Mouse (Mus musculus) midbrain, embryonic 11.5 days (tissue): ENCODE data around the gene Rai14. TPM values are rescaled to one million over a fixed set of nuclear protein-coding genes. Genes with fewer than 3 reads are reported as not detected.

Experiments
- ATAC-seq: fragments of 200-750 bp; cut with Nextera tagmentation; 2 replicates; pipeline ENCODE4 v1.8.0; 2017; ENCODE audit warnings: moderate TSS enrichment, moderate library complexity; ENCODE audit not compliant: low FRiP score
- DNase-seq: peaks from one replicate; pipeline ENCODE4 v3.0.0; 2015; ENCODE audit warnings: low spot score; ENCODE audit errors: missing footprints
- H3K27ac ChIP-seq: fragments of 300-500 bp; sonication (generic); 2 replicates; pipeline ENCODE4 v1.5.1; 2014; ENCODE audit warnings: low read depth, low read length
- H3K27me3 ChIP-seq: fragments of 300-500 bp; sonication (generic); 2 replicates; pipeline ENCODE4 v1.6.1; 2014; ENCODE audit warnings: mild to moderate bottlenecking, low read length, moderate library complexity, mixed read lengths; ENCODE audit not compliant: control insufficient read depth, insufficient read depth
- H3K36me3 ChIP-seq: fragments of 300-500 bp; sonication (generic); 2 replicates; pipeline ENCODE4 v1.6.1; 2014; ENCODE audit warnings: mild to moderate bottlenecking, low read length, moderate library complexity, mixed read lengths; ENCODE audit not compliant: control insufficient read depth, insufficient read depth
- H3K4me1 ChIP-seq: fragments of 300-500 bp; sonication (generic); 2 replicates; pipeline ENCODE4 v1.6.1; 2014; ENCODE audit warnings: low read length; ENCODE audit not compliant: control insufficient read depth, insufficient read depth
- H3K4me2 ChIP-seq: fragments of 300-500 bp; sonication (generic); 2 replicates; pipeline ENCODE4 v1.6.1; 2014; ENCODE audit warnings: mild to moderate bottlenecking, moderate library complexity
- H3K4me3 ChIP-seq: fragments of 300-500 bp; sonication (generic); 2 replicates; pipeline ENCODE4 v1.5.1; 2014; ENCODE audit warnings: low read depth, low read length
- H3K9ac ChIP-seq: fragments of 300-500 bp; sonication (generic); 2 replicates; pipeline ENCODE4 v1.6.1; 2014; ENCODE audit warnings: low read length
- H3K9me3 ChIP-seq: fragments of 300-500 bp; sonication (generic); 2 replicates; pipeline ENCODE4 v1.6.1; 2016; ENCODE audit warnings: low read length; ENCODE audit not compliant: control insufficient read depth
- WGBS: fragments of 180-500 bp; shearing (Covaris S2); extraction: QIAGEN DNeasy Blood & Tissue Kit; methylation state at CpG from one replicate; pipeline ENCODE4 v1.1.7; 2014; 5-methylcytosine and 5-hydroxymethylcytosine counted together
- polyA plus RNA-seq: library from polyadenylated mRNA; unstranded; fragments of >200 nt; fragmentation: Nextera tagmentation; extraction: Ambion mirVana; gene quantifications from 2 replicates; pipeline ENCODE4 v1.2.1, GENCODE M21; 2014

Rai14 gene
- polyA plus RNA-seq, 1 experiment from 2014 or later, result 74.7 TPM

DNA sequence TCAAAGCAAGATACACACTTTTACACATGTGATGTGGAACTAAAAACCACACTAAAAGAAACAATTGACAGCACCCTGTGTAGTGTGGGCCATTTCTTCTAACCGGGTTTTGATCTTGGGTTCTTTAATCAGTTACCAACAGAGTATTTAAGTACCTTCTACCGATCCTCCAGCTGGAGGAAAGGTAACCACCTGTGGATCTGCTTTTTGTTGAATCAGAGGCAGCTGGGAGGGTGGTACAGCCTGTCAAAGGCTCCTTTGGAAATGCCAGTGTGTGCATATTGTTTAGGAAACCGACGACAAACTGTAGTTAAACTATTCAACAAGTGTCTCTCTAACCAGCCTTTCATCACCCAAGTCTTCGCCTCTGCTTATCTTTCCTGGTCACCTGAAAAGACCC is 1.5 kb upstream of the Rai14 start:
- ATAC-seq (no peak), DNase-seq (peak; percentile 81)
- H3K27ac ChIP-seq, result no peak overlapping the region
- H3K9me3 ChIP-seq, result no peaks in the 10 kb centered on the region; the same call in 1 of the 2 replicates
- no peak overlapping the region for H3K9ac ChIP-seq
- H3K4me2 ChIP-seq, result no peak overlapping the region
- no peak overlapping the region for H3K4me3 ChIP-seq
- WGBS, result 14% methylated on average over 5 of the region's 5 CpGs
- H3K36me3 ChIP-seq, result no peaks in the 10 kb centered on the region
- H3K27me3 ChIP-seq, result no peaks in the 10 kb centered on the region
- H3K4me1 ChIP-seq, result peaks cover 22% of the 10 kb centered on the region

DNA sequence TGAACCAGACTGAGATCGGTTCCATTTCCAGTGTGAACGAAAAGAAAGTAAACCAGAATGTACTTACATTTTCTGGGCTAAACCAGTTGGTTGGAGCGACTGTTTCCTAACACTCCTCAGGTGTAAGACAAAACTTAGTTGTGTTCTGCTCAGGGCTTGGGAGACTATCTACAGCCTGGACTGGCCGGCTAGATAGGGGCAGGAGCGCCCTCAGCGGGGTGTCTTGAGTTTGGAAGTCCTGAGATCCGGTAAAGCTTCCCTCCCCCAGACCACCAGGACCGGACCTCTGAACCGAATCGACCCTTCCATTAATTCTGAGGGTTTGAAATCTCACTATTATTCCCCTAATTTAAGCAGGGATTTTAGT is 698 bp upstream of the Rai14 start:
- peak overlapping the region; percentile 83 for H3K4me2 ChIP-seq
- H3K9me3 ChIP-seq, result no peaks in the 10 kb centered on the region; the same call in 1 of the 2 replicates
- H3K4me1 ChIP-seq, result peaks cover 22% of the 10 kb centered on the region
- H3K27me3 ChIP-seq, result no peaks in the 10 kb centered on the region
- no peaks in the 10 kb centered on the region for H3K36me3 ChIP-seq
- peak overlapping the region; percentile 93 for H3K4me3 ChIP-seq
- peak overlapping the region; percentile 96 for H3K9ac ChIP-seq
- WGBS, result 0% methylated on average over 10 of the region's 10 CpGs
- DNase-seq (peak; percentile 94), ATAC-seq (peak; percentile 38; the same call in 1 of the 2 replicates)
- H3K27ac ChIP-seq, result no peak overlapping the region; the same call in 1 of the 2 replicates

- Histone ChIP-seq H3K9ac (peak overlapping the region; percentile 96), H3K27ac (peak overlapping the region; percentile 74), H3K4me2 (peak overlapping the region; percentile 83), H3K4me1 (peaks cover 22% of the 10 kb centered on the region), H3K4me3 (peak overlapping the region; percentile 93), H3K36me3 (0 out of 2 replicates have a peak, but pooled peaks cover 2% of the 10 kb centered on the region), H3K9me3 (no peaks in the 10 kb centered on the region; the same call in 1 of the 2 replicates), H3K27me3 (no peaks in the 10 kb centered on the region)
- WGBS, result under 1% methylated on average over 30 of the region's 35 CpGs
- ATAC-seq (peak; percentile 71), DNase-seq (peak; percentile 96)
Measured at GRCm38 (mm10) chr15:10713626-10714316, 653 bp downstream of the Rai14 start.

DNA sequence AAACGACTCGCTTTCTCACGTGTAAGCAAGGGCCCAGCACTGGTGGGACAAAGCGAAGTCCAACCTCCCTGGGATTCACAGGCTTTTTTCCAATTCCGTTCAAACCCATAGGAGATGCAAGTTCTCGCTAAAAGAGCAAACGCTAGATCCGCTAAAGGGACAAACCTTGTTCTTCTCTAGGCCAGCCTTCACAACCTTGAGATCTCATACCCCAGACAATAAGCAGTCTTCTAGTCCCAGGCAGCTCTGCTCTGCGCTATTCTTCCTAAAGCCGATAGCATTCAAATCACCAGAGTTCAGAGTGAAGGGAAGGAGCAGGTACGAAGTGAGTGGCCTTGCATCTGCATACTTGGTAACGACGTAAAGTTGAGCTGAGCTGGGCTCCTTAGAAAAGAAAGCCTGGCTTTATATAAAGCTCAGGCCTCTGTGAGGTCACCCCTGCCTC is 1.2 kb downstream of the Rai14 start:
- 4% methylated on average over 13 of the region's 13 CpGs for WGBS
- peak; percentile 94 for DNase-seq
- no peaks in the 10 kb centered on the region; the same call in 1 of the 2 replicates for H3K9me3 ChIP-seq
- peaks cover 5% of the 10 kb centered on the region; the same call in 1 of the 2 replicates for H3K36me3 ChIP-seq
- H3K27me3 ChIP-seq, result no peaks in the 10 kb centered on the region
- peaks cover 22% of the 10 kb centered on the region for H3K4me1 ChIP-seq
- peak; percentile 23; the same call in 1 of the 2 replicates for ATAC-seq
- H3K4me3 ChIP-seq, result peak overlapping the region; percentile 93
- peak overlapping the region; percentile 74 for H3K27ac ChIP-seq
- peak overlapping the region; percentile 83 for H3K4me2 ChIP-seq
- H3K9ac ChIP-seq, result peak overlapping the region; percentile 96

GRCm38 (mm10) chr15:10712288-10712687 is 2.1 kb downstream of the Rai14 start:
- no peak overlapping the region for H3K27ac ChIP-seq
- peak; percentile 76 for DNase-seq
- H3K4me2 ChIP-seq, result peak overlapping the region; percentile 83
- H3K36me3 ChIP-seq, result peaks cover 8% of the 10 kb centered on the region; the same call in 1 of the 2 replicates
- H3K9me3 ChIP-seq, result no peaks in the 10 kb centered on the region; the same call in 1 of the 2 replicates
- H3K9ac ChIP-seq, result peak overlapping the region; percentile 96; the same call in 1 of the 2 replicates
- peaks cover 22% of the 10 kb centered on the region for H3K4me1 ChIP-seq
- no peaks in the 10 kb centered on the region for H3K27me3 ChIP-seq
- H3K4me3 ChIP-seq, result peak overlapping the region; percentile 93
- ATAC-seq, result no peak
- WGBS, result 68% methylated on average over 3 of the region's 3 CpGs

GRCm38 (mm10) chr15:10711231-10711630 is 3.2 kb downstream of the Rai14 start:
- peaks cover 8% of the 10 kb centered on the region; the same call in 1 of the 2 replicates for H3K36me3 ChIP-seq
- no peaks in the 10 kb centered on the region for H3K27me3 ChIP-seq
- H3K4me3 ChIP-seq, result no peak overlapping the region
- 57% methylated on average over 6 of the region's 6 CpGs for WGBS
- H3K9ac ChIP-seq, result no peak overlapping the region
- no peak for ATAC-seq
- DNase-seq, result peak; percentile 84
- H3K9me3 ChIP-seq, result no peaks in the 10 kb centered on the region
- H3K27ac ChIP-seq, result no peak overlapping the region
- peaks cover 22% of the 10 kb centered on the region for H3K4me1 ChIP-seq
- peak overlapping the region; percentile 83 for H3K4me2 ChIP-seq

- Histone ChIP-seq H3K27ac (no peak overlapping the region), H3K27me3 (no peaks in the 10 kb centered on the region), H3K9me3 (no peaks in the 10 kb centered on the region), H3K9ac (no peak overlapping the region), H3K4me1 (peaks cover 20% of the 10 kb centered on the region), H3K4me2 (no peak overlapping the region), H3K4me3 (no peak overlapping the region), H3K36me3 (peaks cover 8% of the 10 kb centered on the region; the same call in 1 of the 2 replicates)
- DNase-seq, result peak; percentile 73
- WGBS, result 87% methylated on average over 10 of the region's 10 CpGs
- ATAC-seq, result no peak
Measured at GRCm38 (mm10) chr15:10708591-10709272, 5.7 kb downstream of the Rai14 start.

DNA sequence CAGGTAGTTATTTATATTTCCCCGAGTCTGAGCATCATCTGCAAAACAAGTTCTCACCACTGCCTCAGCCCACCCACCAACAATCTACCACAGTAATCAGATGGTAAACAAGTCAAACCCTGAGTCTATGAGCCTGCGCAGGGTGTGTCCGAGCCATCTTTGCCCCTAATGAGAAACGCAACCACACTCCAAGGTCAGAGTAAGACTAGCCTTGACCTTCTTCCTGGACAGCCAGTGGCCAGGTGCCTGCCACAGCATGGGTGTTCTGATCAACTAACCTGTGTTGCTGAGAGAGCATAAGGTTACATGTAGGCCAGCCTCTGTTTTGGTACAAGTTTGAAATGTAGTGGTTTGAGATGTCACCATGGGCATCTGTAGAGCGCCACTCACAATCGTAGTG is 7.3 kb downstream of the Rai14 start:
- H3K27ac ChIP-seq, result no peak overlapping the region
- WGBS, result 96% methylated on average over 6 of the region's 6 CpGs
- no peak overlapping the region for H3K4me2 ChIP-seq
- H3K36me3 ChIP-seq, result peaks cover 8% of the 10 kb centered on the region; the same call in 1 of the 2 replicates
- H3K9me3 ChIP-seq, result no peaks in the 10 kb centered on the region
- H3K27me3 ChIP-seq, result no peaks in the 10 kb centered on the region
- peaks cover 11% of the 10 kb centered on the region for H3K4me1 ChIP-seq
- DNase-seq (peak; percentile 76), ATAC-seq (no peak)
- H3K9ac ChIP-seq, result no peak overlapping the region
- no peak overlapping the region for H3K4me3 ChIP-seq

GRCm38 (mm10) chr15:10706414-10706813 is 8.0 kb downstream of the Rai14 start:
- ATAC-seq (no peak), DNase-seq (peak; percentile 12)
- H3K27ac ChIP-seq, result no peak overlapping the region
- H3K36me3 ChIP-seq, result peaks cover 8% of the 10 kb centered on the region; the same call in 1 of the 2 replicates
- no peak overlapping the region for H3K4me3 ChIP-seq
- no peaks in the 10 kb centered on the region for H3K27me3 ChIP-seq
- WGBS, result 92% methylated on average over 8 of the region's 8 CpGs
- H3K9me3 ChIP-seq, result no peaks in the 10 kb centered on the region
- H3K9ac ChIP-seq, result no peak overlapping the region
- peaks cover 4% of the 10 kb centered on the region for H3K4me1 ChIP-seq
- H3K4me2 ChIP-seq, result no peak overlapping the region
